Mouse (Mus musculus): ENCODE measurements around the gene Utp3. TPM values are rescaled to one million over a fixed set of nuclear protein-coding genes. Genes with fewer than 3 reads are reported as not detected.

Utp3 gene
- total RNA-seq, 2 experiments from 2014 or later, result 23.6 to 25.7 TPM

DNA sequence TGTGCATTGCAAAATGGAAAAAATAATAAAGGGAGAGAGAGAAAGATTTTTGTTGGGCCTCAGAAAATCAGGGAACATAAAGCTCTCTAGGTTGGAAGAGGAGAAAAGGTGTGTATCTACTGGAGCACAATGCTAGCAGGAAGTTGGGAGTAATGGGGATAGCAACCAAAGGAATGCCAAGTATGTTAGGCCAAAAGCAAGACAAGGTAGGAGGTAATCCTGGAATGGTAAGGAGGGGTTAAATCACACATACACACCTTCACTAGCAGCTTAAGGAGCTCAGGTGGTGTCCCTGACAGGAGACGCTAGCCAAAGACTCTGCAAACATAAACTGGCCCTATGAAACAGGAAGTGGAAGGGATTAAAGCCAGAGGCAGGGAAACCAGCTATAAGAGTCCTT, 4.7 kb downstream of the Utp3 start:
- intact Hi-C loops (cut with DNase I), result no loop called here
- no peak overlapping the region for H3K27ac ChIP-seq
- TF ChIP-seq CTCF (IDR thresholded peaks at IDR 0.05), result no peak
- DNase-seq, result no peak
- no peak overlapping the region for H3K4me3 ChIP-seq

DNA sequence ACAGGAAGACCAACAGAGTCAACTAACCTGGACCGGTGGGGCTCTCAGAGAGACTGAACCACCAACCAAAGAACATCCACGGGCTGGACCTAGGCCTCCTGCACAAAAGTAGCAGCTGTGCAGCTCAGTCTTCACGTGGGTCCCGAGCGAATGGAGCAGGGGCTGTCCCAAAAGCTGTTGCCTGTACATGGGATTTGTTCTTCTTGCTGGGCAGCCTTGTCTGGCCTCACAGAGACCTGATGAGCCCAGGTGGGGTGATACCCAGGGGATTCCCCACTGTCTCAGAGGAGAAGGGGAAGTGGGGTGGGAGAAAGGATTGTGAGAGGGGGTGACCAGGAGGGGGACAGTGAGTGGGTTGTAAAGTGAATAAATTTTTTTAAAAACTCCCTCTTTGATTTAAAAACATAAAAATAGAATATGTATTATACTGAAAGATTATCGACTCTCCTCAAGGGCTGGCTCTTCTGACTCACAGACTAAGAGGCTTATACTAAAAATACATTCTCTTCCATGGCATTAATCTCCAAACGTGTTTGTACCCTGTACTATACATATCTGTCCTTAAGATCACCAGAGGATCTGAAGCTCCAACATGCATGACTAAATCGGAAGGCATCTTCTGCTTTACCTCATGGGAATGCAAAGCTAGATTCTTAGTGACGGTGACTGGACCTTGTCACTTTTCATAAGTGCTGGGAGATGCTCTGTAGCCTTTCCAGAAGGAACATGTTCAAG, 7.0 kb downstream of the Utp3 start:
- H3K27ac ChIP-seq, result no peak overlapping the region
- H3K4me3 ChIP-seq, result no peak overlapping the region
- intact Hi-C loops (cut with DNase I), result loop anchor here (10.0 kb wide), 1 partner anchor 204 kb away; the partner anchor contains the start of gene Dck
- TF ChIP-seq CTCF (IDR thresholded peaks at IDR 0.05), result no peak
- DNase-seq, result no peak

DNA sequence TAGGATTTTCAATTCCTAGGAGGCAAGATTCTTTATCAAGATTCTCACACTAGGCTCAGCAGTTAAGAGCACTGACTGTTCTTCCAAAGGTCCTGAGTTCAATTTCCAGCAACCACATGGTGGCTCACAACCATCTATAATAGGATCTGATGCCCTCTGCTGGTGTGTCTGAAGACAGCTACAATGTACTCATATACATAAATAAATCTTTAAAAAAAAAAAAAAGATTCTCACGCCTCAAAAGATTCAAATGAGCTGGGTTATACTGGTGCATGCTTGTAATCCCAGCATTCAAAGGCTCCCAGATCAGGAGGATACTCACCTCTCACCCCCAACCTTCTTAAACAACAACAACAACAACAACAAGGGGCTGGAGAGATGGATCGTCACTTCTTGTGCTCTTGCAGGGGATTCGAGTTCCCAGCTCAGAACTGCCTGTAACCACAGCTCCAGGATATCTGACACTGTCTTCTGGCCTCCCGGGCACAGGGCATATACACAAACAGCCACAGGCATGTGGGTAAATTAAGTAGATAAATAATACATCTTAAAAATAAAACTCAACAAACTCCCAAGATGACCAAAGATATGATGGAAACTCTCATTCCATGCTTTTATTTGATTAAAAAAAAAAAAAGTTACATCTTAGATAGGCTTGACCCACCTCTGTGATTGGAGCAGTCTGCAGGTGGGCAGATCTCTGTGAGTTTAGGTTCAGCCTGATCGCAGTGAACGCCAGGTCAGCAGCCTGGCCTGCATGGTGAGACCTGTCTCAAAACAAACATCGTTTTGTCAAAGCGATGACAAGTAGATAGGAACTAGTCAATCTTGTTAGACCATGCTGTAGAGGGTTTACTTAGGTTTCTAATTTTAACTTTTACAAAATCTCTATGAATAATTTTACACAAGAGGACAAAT, 8.9 kb downstream of the Utp3 start:
- Histone ChIP-seq H3K4me3 (no peak overlapping the region), H3K27ac (no peak overlapping the region)
- intact Hi-C loops (cut with DNase I), result loop anchor here (10.0 kb wide), 1 partner anchor 202 kb away; the partner anchor contains the start of gene Dck
- no peak; the same call in 1 of the 2 replicates for TF ChIP-seq CTCF (IDR thresholded peaks at IDR 0.05)
- no peak for DNase-seq

DNA sequence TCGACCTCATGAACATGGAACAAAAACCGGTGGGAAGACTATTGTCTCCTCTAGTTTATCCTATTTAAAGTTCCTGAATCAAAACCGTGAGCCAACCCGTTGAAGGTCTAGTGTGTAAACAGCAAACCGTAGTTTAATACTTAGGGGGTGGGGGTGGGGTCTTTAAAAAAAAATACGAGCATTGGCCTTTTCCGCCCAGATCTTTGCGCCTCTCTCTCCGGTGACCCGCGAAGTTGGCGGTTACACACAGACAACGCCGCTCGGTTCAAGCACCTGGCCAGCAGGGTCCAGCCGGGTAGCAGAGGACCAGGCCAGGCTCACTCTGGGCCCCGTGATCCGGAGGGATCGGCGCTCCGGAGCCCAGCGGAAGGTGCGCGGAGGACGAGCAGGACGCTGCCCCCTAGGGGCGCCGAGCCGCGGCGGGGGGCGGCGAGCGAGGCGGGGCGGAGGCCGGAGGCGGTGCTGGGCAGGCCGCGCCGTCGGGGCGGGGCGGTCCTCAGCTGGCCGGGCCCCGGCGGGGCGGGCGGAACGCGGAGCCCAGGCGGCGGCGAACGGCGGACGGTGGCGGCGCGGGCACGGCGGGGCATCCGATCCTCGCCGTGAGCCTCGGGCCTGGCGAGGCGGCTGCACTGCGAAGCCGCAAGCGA, 10.4 kb downstream of the Utp3 start, which contains the start of gene Rufy3:
Gene Rufy3 (plus strand): TSS at position 540 of the 647 bp plus-strand sequence.
- H3K4me3 ChIP-seq, result peak within 1 kb of the TSS; percentile 83
- intact Hi-C loops (cut with DNase I), result loop anchor here (5.0 to 10.0 kb wide), 2 partner anchors 113 to 200 kb away; partner anchors contain the start of genes Dck and Grsf1

DNA sequence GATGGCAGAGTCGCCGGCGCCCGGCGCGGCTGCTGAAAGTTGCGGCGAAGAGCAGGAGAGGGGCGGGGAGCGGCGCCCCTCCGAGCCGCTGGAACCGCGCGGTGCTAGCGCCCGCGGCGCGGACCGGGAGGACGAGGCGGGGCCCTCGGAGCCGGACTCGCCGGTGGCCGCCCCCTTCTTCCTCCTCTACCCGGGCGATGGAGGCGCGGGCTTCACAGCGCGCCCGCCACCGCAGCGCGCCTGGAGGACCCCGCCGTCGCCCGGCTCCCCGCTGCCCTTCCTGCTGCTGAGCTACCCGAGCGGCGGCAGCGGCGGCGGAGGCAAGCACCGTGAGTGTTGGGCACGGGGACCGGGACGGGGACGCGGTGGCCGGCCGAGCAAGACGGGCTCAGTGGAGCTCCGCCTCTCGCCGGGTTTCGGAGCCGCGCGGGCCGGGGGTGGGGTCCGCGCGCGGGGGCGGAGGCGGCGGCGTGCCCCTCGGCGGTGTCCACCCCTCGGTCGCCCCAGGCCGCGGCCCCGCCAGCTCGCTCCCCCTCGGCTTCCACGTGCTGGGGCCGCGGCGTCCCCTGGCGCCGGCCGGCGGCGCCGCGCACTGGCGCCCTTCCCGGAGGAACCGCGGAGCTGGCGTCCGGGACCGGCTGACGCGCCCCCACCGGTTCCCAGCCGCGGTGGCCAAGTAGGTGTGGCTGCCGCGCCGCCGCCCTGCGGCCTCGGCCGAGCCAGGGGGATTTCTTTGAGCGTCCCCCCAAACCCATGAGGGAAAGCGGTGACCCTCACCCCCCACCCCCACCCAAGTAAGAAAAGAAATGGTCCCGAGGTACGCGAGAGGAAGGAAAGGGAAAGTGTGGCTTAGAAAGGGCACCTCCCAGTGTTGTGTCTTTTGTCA, 11.1 kb downstream of the Utp3 start:
- intact Hi-C loops (cut with DNase I), result loop anchor here (5.0 to 10.0 kb wide), 2 partner anchors 112 to 199 kb away; partner anchors contain the start of genes Dck and Grsf1
- DNase-seq, result peak; percentile 92
- peak overlapping the region; percentile 95 for H3K27ac ChIP-seq
- H3K4me3 ChIP-seq, result peak overlapping the region; percentile 83
- peak; percentile 16; the same call in 1 of the 2 replicates for TF ChIP-seq CTCF (IDR thresholded peaks at IDR 0.05)

More for the DNA sequence above, 10.4 kb downstream of the Utp3 start, which contains the start of gene Rufy3:
- DNase-seq, result peak; percentile 94
- peak within 1 kb of the TSS; percentile 95 for H3K27ac ChIP-seq
- TF ChIP-seq CTCF (IDR thresholded peaks at IDR 0.05), result peak; percentile 74

DNA sequence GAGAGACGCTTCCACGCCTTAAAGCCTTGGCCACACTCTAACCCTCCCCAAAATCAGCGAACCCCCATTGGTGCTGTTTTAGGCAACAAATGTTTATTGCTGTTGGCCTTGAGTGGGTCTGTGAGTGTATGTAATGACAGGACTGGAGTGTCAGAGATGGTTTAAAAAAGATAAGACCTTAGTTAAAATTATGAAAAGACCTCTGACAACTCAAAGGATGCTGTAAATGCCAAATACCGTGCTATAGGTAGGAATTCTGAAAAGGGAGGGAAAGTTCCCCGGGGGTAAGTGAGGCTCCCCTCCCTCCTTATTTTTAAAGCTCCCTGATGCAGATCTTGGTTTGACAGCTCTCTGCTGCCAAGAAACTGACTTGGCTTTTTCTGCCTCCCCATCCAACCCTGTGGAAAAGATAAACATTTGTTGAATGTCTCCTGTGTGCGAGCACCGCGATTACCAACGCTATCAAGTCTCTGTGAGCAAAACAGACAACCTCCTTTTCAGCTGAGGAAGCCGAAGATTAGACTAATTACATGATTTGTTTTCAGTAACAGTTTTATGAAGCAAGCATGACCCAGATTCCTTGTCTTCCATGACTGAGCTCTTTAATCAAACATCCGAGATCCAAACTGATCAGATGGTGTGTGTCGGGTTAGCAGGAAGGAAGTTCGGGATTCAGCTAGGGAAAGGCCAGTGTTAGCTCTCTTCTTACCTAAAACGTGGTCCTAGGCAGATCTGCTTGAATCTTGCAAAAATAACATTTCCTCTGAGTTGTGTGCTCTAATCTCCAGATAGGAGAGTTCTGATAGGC, 12.0 kb downstream of the Utp3 start:
- no peak for DNase-seq
- no peak for TF ChIP-seq CTCF (IDR thresholded peaks at IDR 0.05)
- intact Hi-C loops (cut with DNase I), result loop anchor here (5.0 to 10.0 kb wide), 2 partner anchors 111 to 199 kb away; partner anchors contain the start of genes Dck and Grsf1
- Histone ChIP-seq H3K4me3 (peak overlapping the region; percentile 83), H3K27ac (peak overlapping the region; percentile 95)

DNA sequence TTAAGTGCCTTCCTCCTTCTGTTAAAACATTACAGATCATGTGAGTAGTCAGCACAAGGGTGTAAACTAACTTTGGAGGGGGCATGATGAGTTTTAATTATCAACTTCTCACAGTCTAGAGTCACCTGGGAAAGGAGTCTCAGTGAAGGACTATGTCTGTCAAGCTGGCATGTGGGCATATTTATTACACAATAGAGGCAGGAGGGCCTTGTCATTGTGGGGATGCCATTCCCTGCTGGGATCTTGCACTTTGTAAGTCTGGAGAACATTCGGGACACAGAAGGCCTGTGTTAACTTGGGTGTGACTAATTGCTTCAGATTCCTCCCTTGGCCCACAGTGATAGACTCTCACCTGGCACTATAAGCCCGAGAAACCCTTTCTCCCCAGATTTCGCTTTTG, 15.3 kb downstream of the Utp3 start:
- DNase-seq, result no peak
- Histone ChIP-seq H3K4me3 (no peak overlapping the region), H3K27ac (no peak overlapping the region)
- intact Hi-C loops (cut with DNase I), result loop anchor here (5.0 to 10.0 kb wide), 2 partner anchors 108 to 195 kb away; partner anchors contain the start of genes Dck and Grsf1
- TF ChIP-seq CTCF (IDR thresholded peaks at IDR 0.05), result no peak

DNA sequence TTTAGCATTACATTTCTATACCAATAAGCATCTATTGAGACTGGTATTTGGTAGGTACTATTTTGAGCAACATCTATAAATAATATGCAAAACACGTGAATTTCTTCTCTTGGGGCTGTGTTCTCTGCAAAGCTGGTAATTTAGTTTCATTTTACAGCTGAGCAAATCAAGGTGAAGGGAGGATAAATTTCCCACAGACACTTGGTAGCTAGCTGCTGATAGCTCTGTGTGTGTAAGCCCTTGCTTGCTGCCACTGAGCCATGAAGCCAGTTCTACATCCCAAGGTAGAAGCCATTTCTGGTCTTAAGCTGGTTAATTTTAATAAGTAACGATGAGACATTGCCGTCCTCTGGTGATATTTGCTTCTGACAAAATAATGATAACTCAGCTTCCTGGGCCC, 20.6 kb downstream of the Utp3 start:
- intact Hi-C loops (cut with DNase I), result no loop called here
- no peak for TF ChIP-seq CTCF (IDR thresholded peaks at IDR 0.05)
- no peak overlapping the region for H3K4me3 ChIP-seq
- no peak for DNase-seq
- H3K27ac ChIP-seq, result no peak overlapping the region

DNA sequence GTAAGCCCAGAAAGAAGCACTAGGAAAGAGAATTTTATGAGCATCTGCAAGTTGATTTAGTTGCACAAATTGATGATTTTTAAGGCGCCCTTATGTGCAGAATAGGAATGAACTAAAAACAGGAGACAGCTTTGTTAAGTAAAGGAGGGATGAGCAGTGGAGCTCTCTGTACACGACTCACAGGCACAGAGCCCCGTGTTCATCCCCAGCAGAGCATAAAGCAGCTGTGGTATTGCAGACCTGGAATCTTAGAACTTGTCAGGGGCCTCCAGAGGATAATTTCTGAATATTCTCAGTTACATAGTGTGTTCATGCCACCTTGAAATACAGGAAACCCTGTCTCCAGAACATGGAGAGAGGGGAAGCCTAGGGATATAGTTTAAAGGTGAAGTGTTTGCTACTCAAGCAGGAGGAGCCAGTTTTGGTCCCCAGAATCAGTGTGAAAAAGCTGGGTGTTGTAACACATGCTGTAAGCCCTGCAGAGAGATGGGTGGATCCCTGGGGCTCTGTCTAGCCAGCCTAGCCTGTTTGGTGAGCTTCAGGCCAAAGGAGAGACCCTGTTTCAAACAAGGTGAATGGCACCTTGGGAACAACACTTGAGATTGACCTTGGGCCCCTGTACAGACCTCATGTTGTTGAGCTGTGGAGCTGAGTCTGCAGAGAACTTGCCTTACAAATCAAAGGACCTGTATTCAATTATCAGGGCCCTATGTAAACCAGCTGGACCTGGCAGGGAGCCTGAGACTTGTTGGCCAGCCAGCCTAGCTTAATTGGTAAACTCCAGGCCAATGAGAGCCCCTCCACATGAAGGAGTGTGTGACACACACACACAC, 21.5 kb downstream of the Utp3 start:
- Histone ChIP-seq H3K4me3 (no peak overlapping the region), H3K27ac (no peak overlapping the region)
- TF ChIP-seq CTCF (IDR thresholded peaks at IDR 0.05), result no peak
- no peak for DNase-seq
- intact Hi-C loops (cut with DNase I), result no loop called here

DNA sequence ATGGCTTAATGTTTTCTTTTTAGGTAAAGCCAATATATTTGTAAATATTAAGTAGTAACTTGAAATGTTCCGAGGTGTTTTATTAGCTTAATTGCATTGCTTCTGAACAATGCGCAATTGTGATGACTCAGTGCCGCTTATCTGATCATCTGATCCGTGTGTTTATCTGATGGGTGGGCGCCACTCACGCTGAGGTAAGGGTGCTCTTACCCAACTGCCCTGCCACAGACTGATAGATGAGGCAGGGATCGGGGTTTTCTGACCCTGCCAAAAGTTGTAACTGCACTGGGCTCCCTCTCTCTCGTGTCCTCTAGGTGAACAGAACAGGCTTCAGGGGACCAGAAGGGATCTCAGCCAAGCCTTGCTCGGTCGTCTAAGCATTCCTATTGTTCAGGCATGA, 26.4 kb downstream of the Utp3 start:
- no peak for DNase-seq
- no peak for TF ChIP-seq CTCF (IDR thresholded peaks at IDR 0.05)
- intact Hi-C loops (cut with DNase I), result no loop called here
- no peak overlapping the region for H3K27ac ChIP-seq
- H3K4me3 ChIP-seq, result no peak overlapping the region

Measured in gastrocnemius, adult 2 months (tissue).